Mouse (Mus musculus) testis, adult 2 months (tissue): ENCODE measurements around the gene Rad50.

Experiments
- CTCF ChIP-seq: fragments of 200-500 bp; IDR thresholded peaks from 2 replicates; pipeline ENCODE4 v1.5.1; 2012; ENCODE audit warnings: low read depth, mild to moderate bottlenecking, inconsistent platforms, low read length, moderate library complexity; ENCODE audit not compliant: control insufficient read depth, insufficient read depth, insufficient replicate concordance
- POLR2A ChIP-seq: fragments of 200-500 bp; IDR thresholded peaks from 2 replicates; pipeline ENCODE4 v1.6.1; 2012; ENCODE audit warnings: low read depth, mild to moderate bottlenecking, inconsistent platforms, low read length, moderate library complexity; ENCODE audit not compliant: control insufficient read depth

DNA sequence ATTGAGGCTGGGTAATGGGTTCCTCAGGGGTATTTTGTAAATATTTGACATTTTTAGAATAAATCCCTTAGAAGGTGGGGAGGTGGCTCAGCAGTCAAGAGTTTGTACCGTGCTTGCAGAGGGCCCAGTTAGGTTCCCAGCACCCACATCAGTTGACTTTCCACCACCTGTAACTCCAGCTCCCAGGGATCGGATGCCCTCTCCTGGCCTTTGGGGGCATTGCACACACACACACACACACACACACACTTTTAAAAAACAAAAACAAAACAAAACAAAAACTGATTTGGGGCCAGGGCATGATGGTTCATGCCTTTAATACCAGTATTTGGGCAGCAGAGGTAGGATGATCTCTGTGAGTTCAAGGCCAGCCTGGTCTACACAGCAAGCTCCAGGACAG lies 83.0 kb downstream of the Rad50 start:
- peak; percentile 10; the same call in 1 of the 2 replicates for TF ChIP-seq CTCF
- TF ChIP-seq POLR2A = no peak
